Mouse (Mus musculus): ENCODE data around the gene Gsn.

Gene Gsn

GRCm38 (mm10) chr2:35255885-35256833 is at the start of gene Gsn:
Gsn (plus strand) TSS chr2:35256380.
- peak; percentile 72 for DNase-seq

GRCm38 (mm10) chr2:35206761-35207160 is 49.4 kb upstream of the Gsn start:
- no peak for DNase-seq

DNA sequence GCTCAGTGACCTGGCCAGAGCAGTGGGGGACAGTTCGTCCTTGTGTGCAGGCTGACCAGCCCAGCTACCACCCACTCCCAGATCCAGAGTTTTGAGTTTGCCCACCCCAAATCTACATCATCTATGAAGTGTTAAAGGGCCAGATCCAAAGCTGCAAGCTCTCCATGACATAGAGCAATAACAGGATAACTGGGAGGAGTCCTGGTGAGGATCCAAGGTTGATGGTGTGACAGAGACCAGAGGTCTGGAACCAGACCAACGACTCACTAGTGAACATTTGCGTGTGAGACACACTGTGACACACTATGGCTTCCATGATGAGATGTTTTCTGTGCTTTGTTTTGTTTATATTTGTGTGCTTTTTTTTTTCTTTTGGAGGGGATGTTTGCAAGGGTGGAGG is 48.1 kb upstream of the Gsn start:
- no peak for DNase-seq

DNA sequence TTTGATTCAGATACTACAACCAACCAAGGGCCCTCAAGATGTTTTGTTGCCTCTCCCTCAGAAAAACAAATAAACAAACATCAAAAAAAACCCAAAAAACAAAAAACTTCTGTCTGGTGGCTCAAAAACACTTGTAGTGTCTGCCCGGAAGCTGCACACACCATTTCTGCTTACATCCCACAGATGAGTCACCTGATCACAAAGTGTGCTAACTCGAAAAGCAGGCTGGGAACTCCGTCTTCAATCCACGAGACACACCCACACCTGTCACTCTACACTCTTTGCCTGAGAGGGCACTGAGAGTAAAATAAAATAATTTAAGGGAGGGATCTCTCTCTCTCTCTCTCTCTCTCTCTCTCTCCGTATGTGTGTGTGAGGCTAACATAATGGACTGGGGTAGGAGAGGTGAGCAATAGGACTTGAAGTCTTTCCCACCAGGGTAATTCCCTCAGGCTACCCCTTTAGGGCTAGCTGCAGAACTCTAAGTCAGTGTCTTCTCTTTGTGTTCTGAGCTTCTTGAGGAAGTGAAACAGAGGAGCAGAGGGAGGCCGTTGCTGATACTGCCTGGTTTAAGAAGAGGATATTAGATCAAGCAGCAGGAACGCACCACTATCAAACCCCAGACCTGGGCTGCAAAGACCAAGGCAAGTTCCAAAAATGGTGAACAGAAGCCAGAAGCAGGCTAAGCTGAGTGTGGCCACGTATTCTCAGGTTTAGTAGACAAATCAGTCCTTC is 47.1 kb upstream of the Gsn start:
- DNase-seq: no peak

GRCm38 (mm10) chr2:35211681-35212080 is 44.5 kb upstream of the Gsn start:
- no peak for DNase-seq

- DNase-seq: no peak
These were observed 42.8 kb upstream of the Gsn start for GRCm38 (mm10) chr2:35213345-35213910.

DNA sequence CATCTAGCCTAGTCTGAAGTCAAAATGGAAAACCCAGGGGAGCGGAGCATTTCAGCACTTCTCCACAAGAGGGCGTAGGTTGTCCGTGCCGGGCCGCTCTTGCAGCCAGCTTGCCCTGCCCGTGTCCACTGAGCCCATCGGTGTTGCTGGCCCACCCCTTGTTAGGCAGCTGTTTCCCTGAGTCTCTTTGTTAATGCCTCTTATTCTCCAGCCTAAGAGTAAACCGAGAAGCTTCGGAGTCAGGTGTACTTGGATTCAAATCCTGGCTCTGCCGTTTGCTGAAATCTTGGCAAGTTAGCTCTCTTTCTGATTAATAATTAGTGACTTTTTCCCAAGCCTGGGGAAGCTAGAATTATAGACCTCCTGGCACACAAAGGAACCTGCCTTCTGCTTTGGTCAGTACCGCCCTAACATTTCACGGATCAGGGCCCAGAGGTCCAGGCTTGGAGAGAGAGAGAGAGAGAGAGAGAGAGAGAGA is 41.3 kb upstream of the Gsn start:
- DNase-seq: peak; percentile 88

- DNase-seq: peak; percentile 48
These were observed 40.8 kb upstream of the Gsn start for GRCm38 (mm10) chr2:35215363-35215762.

DNA sequence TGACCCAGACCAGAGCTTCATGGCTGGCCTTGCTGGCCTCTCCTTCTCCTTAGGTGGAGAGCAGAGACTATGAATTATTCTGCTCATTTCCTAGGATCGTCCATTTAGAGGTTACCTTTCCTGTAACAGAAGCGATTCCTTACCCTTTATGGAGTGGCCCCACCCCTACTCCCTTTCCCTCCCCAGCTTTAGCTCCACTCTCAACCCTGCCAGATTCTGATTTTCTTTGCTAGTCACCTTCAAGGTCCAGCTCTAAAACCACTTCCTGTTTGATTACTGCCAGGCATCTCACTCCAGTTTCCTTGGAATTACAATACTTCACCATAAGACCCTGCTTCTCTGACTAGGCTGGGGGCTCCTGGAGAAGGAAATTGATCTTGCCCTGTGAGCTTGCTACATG is 39.5 kb upstream of the Gsn start:
- DNase-seq: no peak

GRCm38 (mm10) chr2:35218736-35219135 is 37.4 kb upstream of the Gsn start:
- no peak for DNase-seq

- DNase-seq: no peak
These were observed 33.3 kb upstream of the Gsn start for GRCm38 (mm10) chr2:35222822-35223391.

- DNase-seq: no peak
These were observed 31.9 kb upstream of the Gsn start for GRCm38 (mm10) chr2:35224285-35224684.

DNA sequence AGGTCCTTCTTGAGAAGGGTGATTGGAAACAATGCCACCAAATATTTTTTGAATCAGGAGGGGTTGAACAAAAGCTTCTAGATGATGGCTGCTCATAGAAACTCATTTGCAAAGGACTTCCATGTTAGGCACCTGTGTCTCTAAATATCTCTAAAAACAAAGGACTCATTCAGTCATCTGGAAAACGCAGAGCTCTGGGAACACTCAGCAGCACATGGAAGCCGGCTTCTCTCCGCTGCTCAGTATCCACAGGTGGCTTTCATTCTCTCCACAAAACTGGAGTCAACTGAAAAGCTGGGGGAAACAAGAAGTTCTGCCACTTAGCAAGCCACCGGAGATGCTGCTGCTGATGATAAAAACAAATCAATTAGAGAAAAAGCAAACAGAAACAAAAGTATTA is 28.0 kb upstream of the Gsn start:
- no peak for DNase-seq

GRCm38 (mm10) chr2:35230215-35230614 is 26.0 kb upstream of the Gsn start:
- no peak for DNase-seq

GRCm38 (mm10) chr2:35231871-35232270 is 24.3 kb upstream of the Gsn start:
- no peak for DNase-seq

DNA sequence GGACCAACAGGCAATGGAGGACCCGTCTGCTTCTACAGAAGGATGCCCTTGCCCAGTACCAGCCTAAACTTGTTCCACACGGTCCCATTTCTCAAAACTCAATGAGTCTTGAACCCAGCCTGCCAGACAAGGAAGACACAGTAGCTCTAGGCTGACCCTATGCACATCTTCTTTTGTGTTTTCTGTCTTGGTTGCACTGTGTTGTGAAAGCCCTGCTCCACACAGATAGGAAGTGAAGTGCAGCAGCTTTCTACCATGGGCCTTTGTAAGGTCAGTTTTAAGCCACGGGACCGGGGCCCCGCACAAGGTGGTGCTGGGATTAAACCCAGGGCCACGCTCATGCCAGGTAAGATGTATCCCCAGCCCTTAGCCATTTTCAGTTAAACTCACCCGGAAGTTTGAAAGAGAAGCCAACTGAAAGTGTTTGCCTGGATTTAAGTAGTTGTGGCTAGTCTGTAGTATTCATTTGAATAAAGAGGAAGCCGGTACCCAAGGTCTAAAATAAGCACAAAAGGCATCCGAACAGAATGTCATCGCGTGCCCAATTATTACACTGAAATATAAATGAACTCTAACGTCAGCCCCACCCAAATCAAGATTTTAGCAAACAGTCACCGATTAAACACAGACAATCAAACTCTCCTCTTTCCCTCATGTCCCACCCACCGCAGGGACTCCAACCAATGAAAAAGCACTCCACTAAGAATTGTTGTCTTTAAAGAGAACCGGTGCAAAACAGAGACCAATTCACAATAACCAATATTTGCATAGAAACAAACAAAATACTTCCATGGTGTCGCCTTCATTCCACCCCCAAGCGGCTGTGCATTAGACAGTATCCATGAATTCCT is 23.4 kb upstream of the Gsn start:
- DNase-seq: no peak

- DNase-seq: no peak
These were observed 22.3 kb upstream of the Gsn start for GRCm38 (mm10) chr2:35233898-35234297.

DNA sequence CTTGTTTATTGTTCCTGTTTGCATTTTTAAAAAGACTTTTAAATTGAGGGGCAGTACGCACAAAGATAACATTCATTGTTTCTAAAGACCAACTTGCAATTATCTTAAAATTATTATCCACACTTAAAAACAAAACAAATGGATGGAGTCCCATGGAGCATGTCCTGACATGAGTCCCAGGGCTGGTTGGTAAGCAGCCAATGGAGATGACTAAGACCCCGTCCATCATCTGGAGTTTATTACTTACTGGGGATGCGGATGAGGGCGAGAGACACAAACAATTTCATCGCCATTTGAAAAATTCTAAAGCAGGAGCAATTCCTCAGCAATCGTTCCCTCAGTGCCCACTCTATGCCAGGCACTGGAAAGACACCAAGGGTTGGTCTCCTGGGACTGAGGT is 21.2 kb upstream of the Gsn start:
- no peak for DNase-seq

DNA sequence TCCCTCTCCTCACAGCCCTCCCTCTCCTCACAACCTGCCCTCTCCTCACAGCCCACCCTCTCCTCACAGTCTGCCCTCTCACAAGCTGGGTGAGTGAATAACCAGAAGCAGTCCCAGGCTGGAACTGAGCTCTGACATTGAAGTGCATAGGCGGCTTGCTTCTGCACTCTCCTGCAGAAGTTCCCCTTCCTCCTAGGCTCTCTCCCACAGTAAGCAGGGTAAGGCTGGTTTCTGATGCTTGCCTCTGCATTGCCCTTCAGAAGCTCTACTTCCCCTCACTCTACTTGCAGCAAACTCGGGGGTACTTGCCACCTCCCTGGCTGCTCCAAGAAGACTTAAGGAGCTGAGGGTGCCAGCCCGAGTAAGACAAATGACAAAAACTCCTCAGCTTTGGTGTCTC is 11.9 kb upstream of the Gsn start:
- DNase-seq: no peak

DNA sequence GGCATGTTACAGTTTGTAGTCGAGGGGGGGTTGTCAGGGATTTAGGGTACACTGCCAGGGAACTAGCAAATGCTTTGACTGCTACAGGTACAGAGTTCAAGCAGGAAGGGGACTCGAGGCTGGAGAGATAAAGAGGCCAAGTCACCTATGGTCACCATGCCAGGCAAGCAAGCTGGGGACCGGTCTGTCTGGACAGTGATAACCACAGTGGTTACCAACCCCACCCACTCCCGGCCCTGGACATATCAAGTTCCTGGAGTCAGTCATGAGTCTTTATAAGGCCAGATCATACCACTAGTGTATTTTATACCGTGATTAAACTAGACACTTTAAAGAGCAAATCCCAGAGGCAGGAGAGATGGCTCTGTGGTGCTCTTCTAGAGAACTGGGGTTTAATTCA is 8.4 kb upstream of the Gsn start:
- no peak for DNase-seq

- DNase-seq: no peak
These were observed 3.4 kb upstream of the Gsn start for GRCm38 (mm10) chr2:35252733-35253132.

- no peak for DNase-seq
These were observed 2.4 kb upstream of the Gsn start for GRCm38 (mm10) chr2:35253751-35254150.
